Mouse (Mus musculus): ENCODE results near the gene Slamf9.

DNA sequence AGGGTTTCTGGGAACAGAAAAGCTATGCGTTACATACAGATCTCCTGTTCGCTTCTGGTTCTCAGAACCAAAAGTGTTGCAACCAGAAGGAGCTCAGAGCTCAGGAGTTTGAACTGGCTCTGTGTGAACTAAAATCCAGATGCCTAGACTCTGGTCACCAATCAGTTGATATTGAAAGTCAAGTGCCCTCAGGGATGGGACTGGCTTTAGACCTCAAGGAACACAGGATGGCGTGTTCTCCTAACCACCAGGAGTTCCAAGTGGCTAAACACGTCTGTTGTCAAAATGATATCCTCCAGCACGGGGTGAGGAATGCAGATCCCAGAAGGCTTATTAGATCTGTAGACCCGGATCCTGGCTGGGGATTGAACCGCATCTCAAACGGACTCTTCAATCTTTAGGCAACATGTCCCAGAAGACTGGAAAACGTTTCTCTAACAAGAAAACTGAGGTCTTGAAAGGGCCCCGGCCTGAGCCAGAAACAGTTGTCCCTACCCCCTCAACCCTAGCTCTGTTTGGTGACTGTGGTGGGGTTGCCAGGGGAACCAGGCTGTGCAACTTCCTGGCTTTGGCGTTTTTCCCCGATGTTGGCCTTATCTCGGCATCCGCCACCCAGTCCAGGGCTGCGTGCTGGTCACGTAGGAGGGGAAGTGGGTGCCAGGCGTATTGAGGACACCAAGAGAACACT lies 38.5 kb downstream of the Slamf9 start:
- TF ChIP-seq POLR2A (IDR thresholded peaks at IDR 0.05; ENCODE audit: control insufficient read depth, extremely low read depth, insufficient read depth, low read length, poor library complexity) = no peak
- no peak for TF ChIP-seq CTCF (IDR thresholded peaks at IDR 0.05; ENCODE audit: borderline replicate concordance, control insufficient read depth, extremely low read depth, insufficient read depth, low read length, poor library complexity)
